Mouse (Mus musculus) E14TG2a.4 (cell line): ENCODE measurements around the gene Tnks2.

Experiments used
- CTCF ChIP-seq: conservative IDR thresholded peaks from 2 replicates; pipeline ENCODE4 v1.5.1; 2014; ENCODE audit warnings: low read length
- POU5F1 ChIP-seq: IDR thresholded peaks from 2 replicates; pipeline ENCODE4 v1.6.1; 2014; ENCODE audit warnings: low read length, borderline replicate concordance

GRCm38 (mm10) chr19:36808426-36809105 is 25.5 kb upstream of the Tnks2 start:
- TF ChIP-seq CTCF (no peak), POU5F1 (no peak)
